Mouse (Mus musculus): ENCODE results near the gene Cass4. TPM values are rescaled to one million over a fixed set of nuclear protein-coding genes. Genes with fewer than 3 reads are reported as not detected.

Gene Cass4
- total RNA-seq (2023; ENCODE audit: inconsistent age), result 2.2 to 3.6 TPM (median 2.6 TPM) in 4 replicates

GRCm38 (mm10) chr2:172393391-172394051, at the start of gene Cass4:
TSS of gene Cass4 (plus strand) at chr2:172393794.

GRCm38 (mm10) chr2:172345258-172345738, 48.3 kb upstream of the Cass4 start, which contains the start of gene Fam210b:
TSS of gene Fam210b (plus strand) at chr2:172345565.

DNA sequence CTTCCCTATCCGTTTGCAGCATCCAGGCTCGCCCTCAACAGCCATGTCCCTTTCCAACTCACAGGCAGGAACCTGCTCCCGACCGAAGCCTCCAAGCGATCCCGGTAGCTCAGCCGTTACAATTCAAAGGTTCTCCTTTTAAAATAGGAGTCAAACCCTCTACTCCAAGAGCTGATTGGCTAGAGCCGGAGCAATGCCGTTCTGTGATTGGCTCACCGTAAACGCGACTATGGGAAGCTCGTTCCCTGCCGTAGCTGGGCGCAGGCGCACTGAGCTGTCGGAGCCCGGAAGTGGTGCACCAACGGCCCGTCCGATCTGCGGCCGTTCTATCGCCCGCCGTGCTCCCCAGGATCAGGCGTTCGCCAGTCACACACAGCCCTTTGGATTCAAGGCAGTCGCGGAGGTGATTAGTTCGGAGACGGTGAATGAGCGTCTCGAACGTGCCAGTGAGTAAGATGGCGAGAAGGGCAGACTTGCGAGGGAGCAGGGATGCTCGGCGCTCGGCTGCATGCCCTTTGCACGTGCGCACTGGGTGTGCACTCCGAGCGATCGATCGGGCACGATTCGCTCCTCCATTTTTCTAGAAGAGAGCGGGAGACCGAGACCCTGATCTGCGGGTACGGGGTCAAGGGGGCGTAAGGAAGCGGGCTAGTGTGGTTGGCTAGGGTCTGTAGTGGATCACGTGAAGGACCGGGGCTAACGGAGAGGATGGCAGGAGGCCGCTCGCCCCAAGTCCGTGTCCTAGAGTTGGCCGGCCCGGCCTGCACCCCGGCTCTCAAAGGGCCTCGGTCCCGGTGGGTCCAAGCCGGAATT, 23.0 kb upstream of the Cass4 start, which contains the start of the genes Aurka and Cstf1:
Aurka (minus strand) TSS at position 125 of the 813 bp plus-strand sequence.
Cstf1 (plus strand) TSS at position 271 of the 813 bp plus-strand sequence.

DNA sequence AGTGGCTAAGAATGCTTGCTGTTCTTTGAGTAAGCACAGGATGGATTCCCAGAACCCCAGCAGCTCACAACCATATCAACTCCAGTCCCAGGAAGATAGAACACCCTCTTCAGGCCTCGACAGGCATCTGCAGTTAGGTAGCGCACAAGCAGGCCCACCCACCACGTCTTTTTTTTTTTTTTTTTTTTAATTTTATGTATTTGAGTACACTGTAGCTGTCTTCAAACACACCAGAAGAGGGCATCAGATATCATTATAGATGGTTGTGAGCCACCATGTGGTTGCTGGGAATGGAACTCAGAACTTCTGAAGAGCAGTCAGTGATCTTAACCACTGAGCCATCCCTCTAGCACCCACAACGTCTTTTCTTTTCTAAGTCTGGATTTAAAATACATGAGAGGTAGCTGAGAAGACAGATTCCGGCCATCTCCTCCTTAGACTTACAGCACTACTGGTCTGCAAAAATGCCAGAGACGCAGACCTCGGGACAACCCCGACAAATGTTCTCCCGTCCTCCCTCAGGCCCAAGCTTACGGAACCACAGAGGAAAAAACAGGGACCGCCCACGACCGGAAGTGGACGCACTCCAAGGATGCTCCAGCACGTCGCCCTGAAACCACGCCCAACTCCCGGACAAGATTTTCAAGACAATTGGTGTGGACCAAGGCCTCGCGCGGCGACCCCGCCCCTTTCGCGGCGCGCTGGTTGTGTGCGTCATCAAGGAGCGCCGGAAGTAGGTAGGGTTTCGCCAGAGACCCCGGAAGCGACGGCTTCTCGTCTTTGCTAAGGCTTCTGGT, 46.4 kb downstream of the Cass4 start, which contains the start of gene Rtf2:
Rtf2 (plus strand) TSS at position 714 of the 797 bp plus-strand sequence.

GRCm38 (mm10) chr2:172458496-172458895, 64.9 kb downstream of the Cass4 start, which contains the start of gene Gcnt7:
TSS of gene Gcnt7 (minus strand) at chr2:172458596.

DNA sequence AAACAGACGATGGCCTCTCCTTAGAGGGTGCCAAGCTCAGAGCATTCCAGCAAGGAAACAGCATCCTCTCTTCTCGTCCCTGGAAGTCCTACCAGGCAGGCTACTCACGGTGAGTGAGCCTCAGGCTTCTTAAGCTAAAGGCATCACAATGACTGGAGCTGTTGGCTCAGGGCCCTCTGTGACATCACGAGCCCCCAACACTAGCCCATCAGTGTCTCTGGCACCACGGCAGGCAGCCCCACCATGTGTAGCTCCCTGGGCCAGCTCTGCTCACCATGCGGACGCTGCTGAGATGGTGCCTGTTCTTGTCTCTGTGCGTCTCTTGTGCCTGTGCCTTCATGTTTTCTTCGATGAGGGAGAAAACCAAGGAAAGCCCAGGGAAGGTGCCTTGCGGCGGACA, 78.7 kb downstream of the Cass4 start, which contains the start of gene Fam209:
Fam209 (plus strand) TSS at position 203 of the 400 bp plus-strand sequence.

Other genes starting within 250 kb of the Cass4 start
- not detected in 4 replicates for gene Mc3r, start 145.3 kb upstream of the Cass4 start, total RNA-seq (2023; ENCODE audit: inconsistent age)
- gene Fam210b, start 48.2 kb upstream of the Cass4 start, total RNA-seq (2023; ENCODE audit: inconsistent age), result 8.8 to 9.5 TPM (median 9.2 TPM) in 4 replicates
- 6.5 to 7.1 TPM (median 6.8 TPM) in 4 replicates for gene Aurka, start 23.3 kb upstream of the Cass4 start, total RNA-seq (2023; ENCODE audit: inconsistent age)
- 37.5 to 43.0 TPM (median 41.8 TPM) in 4 replicates for gene Cstf1, start 23.1 kb upstream of the Cass4 start, total RNA-seq (2023; ENCODE audit: inconsistent age)
- gene Rtf2, start 46.8 kb downstream of the Cass4 start, total RNA-seq (2023; ENCODE audit: inconsistent age), result 74.9 to 85.6 TPM (median 79.2 TPM) in 4 replicates
- gene Gcnt7, start 64.8 kb downstream of the Cass4 start, total RNA-seq (2023; ENCODE audit: inconsistent age), result not detected in 4 replicates
- 6.0 to 9.0 TPM (median 7.8 TPM) in 4 replicates for gene Fam209, start 78.7 kb downstream of the Cass4 start, total RNA-seq (2023; ENCODE audit: inconsistent age)
- gene Tfap2c, start 155.8 kb downstream of the Cass4 start, total RNA-seq (2023; ENCODE audit: inconsistent age), result not detected in 4 replicates

All from B cell, adult (primary cell).